Mouse (Mus musculus) kidney, embryonic 14.5 days (tissue): Measurements from ENCODE around the gene Nfkbie. TPM values are rescaled to one million over a fixed set of nuclear protein-coding genes. Genes with fewer than 3 reads are reported as not detected.

Experiments
- ATAC-seq: fragments of 200-750 bp; cut with Nextera tagmentation; 2 replicates; pipeline ENCODE4 v1.8.0; 2017; ENCODE audit warnings: moderate number of reproducible peaks, mild to moderate bottlenecking, moderate TSS enrichment, moderate library complexity; ENCODE audit not compliant: low FRiP score, low TSS enrichment
- H3K27ac ChIP-seq: fragments of 300-500 bp; sonication (generic); 2 replicates; pipeline ENCODE4 v1.5.1; 2014; ENCODE audit warnings: low read depth, mild to moderate bottlenecking, low read length, moderate library complexity, mixed read lengths
- H3K27me3 ChIP-seq: fragments of 300-500 bp; sonication (generic); 2 replicates; pipeline ENCODE4 v1.6.1; 2014; ENCODE audit warnings: mild to moderate bottlenecking, low read length; ENCODE audit not compliant: control insufficient read depth, insufficient read depth
- H3K36me3 ChIP-seq: fragments of 300-500 bp; sonication (generic); 2 replicates; pipeline ENCODE4 v1.6.1; 2014; ENCODE audit warnings: low read length, mixed read lengths; ENCODE audit not compliant: control insufficient read depth, insufficient read depth
- H3K4me1 ChIP-seq: fragments of 300-500 bp; sonication (generic); 2 replicates; pipeline ENCODE4 v1.6.1; 2014; ENCODE audit warnings: low read length, mixed read lengths; ENCODE audit not compliant: control insufficient read depth, insufficient read depth
- H3K4me2 ChIP-seq: fragments of 300-500 bp; sonication (generic); replicated peaks from 2 replicates; pipeline ENCODE4 v1.6.1; 2014; ENCODE audit warnings: low read depth, mild to moderate bottlenecking, low read length
- H3K4me3 ChIP-seq: fragments of 300-500 bp; sonication (generic); 2 replicates; pipeline ENCODE4 v1.5.1; 2014; ENCODE audit warnings: mild to moderate bottlenecking, low read length
- H3K9ac ChIP-seq: fragments of 300-500 bp; sonication (generic); 2 replicates; pipeline ENCODE4 v1.6.1; 2014; ENCODE audit warnings: low read depth, mild to moderate bottlenecking, low read length, moderate library complexity
- H3K9me3 ChIP-seq: fragments of 300-500 bp; sonication (generic); 2 replicates; pipeline ENCODE4 v1.6.1; 2016; ENCODE audit warnings: low read length; ENCODE audit not compliant: control insufficient read depth
- WGBS: fragments of 180-500 bp; shearing (Covaris S2); extraction: QIAGEN DNeasy Blood & Tissue Kit; methylation state at CpG from one replicate; pipeline ENCODE4 v1.1.7; 2014; 5-methylcytosine and 5-hydroxymethylcytosine counted together
- polyA plus RNA-seq: library from polyadenylated mRNA; unstranded; fragments of >200 nt; fragmentation: Nextera tagmentation; extraction: Ambion mirVana; gene quantifications from 2 replicates; pipeline ENCODE4 v1.2.1, GENCODE M21; 2014

Nfkbie gene
- polyA plus RNA-seq, 1 experiment from 2014 or later, result 4.8 TPM

GRCm38 (mm10) chr17:45556107-45556489 is 595 bp downstream of the Nfkbie start:
- Histone ChIP-seq H3K27me3 (peaks cover 7% of the 10 kb centered on the region; the same call in 1 of the 2 replicates), H3K4me1 (peaks cover 8% of the 10 kb centered on the region; the same call in 1 of the 2 replicates), H3K27ac (no peak overlapping the region), H3K9ac (peak overlapping the region; percentile 60), H3K4me2 (peak overlapping the region; percentile 92), H3K4me3 (peak overlapping the region; percentile 59), H3K36me3 (no peaks in the 10 kb centered on the region), H3K9me3 (no peaks in the 10 kb centered on the region)
- WGBS, result 4% methylated on average over 14 of the region's 14 CpGs
- no peak for ATAC-seq

GRCm38 (mm10) chr17:45556514-45557245 is 1.2 kb downstream of the Nfkbie start:
- Histone ChIP-seq H3K9ac (no peak overlapping the region), H3K4me2 (peak overlapping the region; percentile 92)
- WGBS, result 75% methylated on average over 3 of the region's 3 CpGs

GRCm38 (mm10) chr17:45557246-45557824 is 1.8 kb downstream of the Nfkbie start:
- Histone ChIP-seq H3K9me3 (no peaks in the 10 kb centered on the region), H3K36me3 (no peaks in the 10 kb centered on the region), H3K9ac (no peak overlapping the region), H3K27ac (no peak overlapping the region), H3K4me3 (no peak overlapping the region), H3K4me2 (no peak overlapping the region), H3K4me1 (peaks cover 8% of the 10 kb centered on the region; the same call in 1 of the 2 replicates), H3K27me3 (peaks cover 7% of the 10 kb centered on the region; the same call in 1 of the 2 replicates)
- no peak for ATAC-seq
- 69% methylated on average over 6 of the region's 7 CpGs for WGBS

More at GRCm38 (mm10) chr17:45556514-45557245, 1.2 kb downstream of the Nfkbie start:
- no peak for ATAC-seq
- H3K4me3 ChIP-seq, result peak overlapping the region; percentile 59
- no peak overlapping the region for H3K27ac ChIP-seq
- peaks cover 7% of the 10 kb centered on the region; the same call in 1 of the 2 replicates for H3K27me3 ChIP-seq
- peaks cover 8% of the 10 kb centered on the region; the same call in 1 of the 2 replicates for H3K4me1 ChIP-seq
- no peaks in the 10 kb centered on the region for H3K36me3 ChIP-seq
- H3K9me3 ChIP-seq, result no peaks in the 10 kb centered on the region

- H3K36me3 ChIP-seq, result no peaks in the 10 kb centered on the region
- H3K4me3 ChIP-seq, result no peak overlapping the region
- no peak overlapping the region for H3K27ac ChIP-seq
- no peak overlapping the region; the same call in 1 of the 2 replicates for H3K4me2 ChIP-seq
- peaks cover 8% of the 10 kb centered on the region; the same call in 1 of the 2 replicates for H3K4me1 ChIP-seq
- ATAC-seq, result no peak
- WGBS, result 69% methylated on average over 16 of the region's 16 CpGs
- H3K9me3 ChIP-seq, result no peaks in the 10 kb centered on the region
- peaks cover 7% of the 10 kb centered on the region; the same call in 1 of the 2 replicates for H3K27me3 ChIP-seq
- peak overlapping the region; percentile 12; the same call in 1 of the 2 replicates for H3K9ac ChIP-seq
Observed at GRCm38 (mm10) chr17:45557998-45558862, 2.7 kb downstream of the Nfkbie start.

- Histone ChIP-seq H3K4me2 (no peak overlapping the region), H3K27me3 (peaks cover 4% of the 10 kb centered on the region; the same call in 1 of the 2 replicates), H3K9me3 (no peaks in the 10 kb centered on the region), H3K27ac (no peak overlapping the region), H3K4me3 (no peak overlapping the region), H3K36me3 (peaks cover under 1% of the 10 kb centered on the region; the same call in 1 of the 2 replicates), H3K9ac (no peak overlapping the region), H3K4me1 (peaks cover 8% of the 10 kb centered on the region; the same call in 1 of the 2 replicates)
- ATAC-seq, result no peak
- WGBS, result 87% methylated on average over 15 of the region's 15 CpGs
Observed at GRCm38 (mm10) chr17:45559732-45560525, 4.4 kb downstream of the Nfkbie start.

- Histone ChIP-seq H3K27ac (no peak overlapping the region), H3K36me3 (peaks cover 32% of the 10 kb centered on the region), H3K4me1 (no peaks in the 10 kb centered on the region; the same call in 1 of the 2 replicates), H3K9me3 (no peaks in the 10 kb centered on the region), H3K4me3 (no peak overlapping the region), H3K9ac (no peak overlapping the region), H3K27me3 (no peaks in the 10 kb centered on the region), H3K4me2 (peak overlapping the region; percentile 85; the same call in 1 of the 2 replicates)
- ATAC-seq, result no peak
- 78% methylated on average over 12 of the region's 12 CpGs for WGBS
Observed at GRCm38 (mm10) chr17:45563216-45563615, 7.7 kb downstream of the Nfkbie start.

- H3K36me3 ChIP-seq, result peaks cover 39% of the 10 kb centered on the region
- H3K27me3 ChIP-seq, result no peaks in the 10 kb centered on the region
- peak within 1 kb of the TSS; percentile 89 for H3K9ac ChIP-seq
- no peaks in the 10 kb centered on the region for H3K9me3 ChIP-seq
- peak within 1 kb of the TSS; percentile 90 for H3K27ac ChIP-seq
- ATAC-seq, result peak; percentile 79
- peak within 1 kb of the TSS; percentile 85 for H3K4me2 ChIP-seq
- no peaks in the 10 kb centered on the region; the same call in 1 of the 2 replicates for H3K4me1 ChIP-seq
- peak within 1 kb of the TSS; percentile 89 for H3K4me3 ChIP-seq
- WGBS, result under 1% methylated on average over 47 of the region's 61 CpGs
Observed at GRCm38 (mm10) chr17:45563655-45564530, 8.4 kb downstream of the Nfkbie start, which contains the start of gene Slc35b2. Gene Slc35b2 (plus strand): TSS chr17:45563874.
